In the genomic region with DNA sequence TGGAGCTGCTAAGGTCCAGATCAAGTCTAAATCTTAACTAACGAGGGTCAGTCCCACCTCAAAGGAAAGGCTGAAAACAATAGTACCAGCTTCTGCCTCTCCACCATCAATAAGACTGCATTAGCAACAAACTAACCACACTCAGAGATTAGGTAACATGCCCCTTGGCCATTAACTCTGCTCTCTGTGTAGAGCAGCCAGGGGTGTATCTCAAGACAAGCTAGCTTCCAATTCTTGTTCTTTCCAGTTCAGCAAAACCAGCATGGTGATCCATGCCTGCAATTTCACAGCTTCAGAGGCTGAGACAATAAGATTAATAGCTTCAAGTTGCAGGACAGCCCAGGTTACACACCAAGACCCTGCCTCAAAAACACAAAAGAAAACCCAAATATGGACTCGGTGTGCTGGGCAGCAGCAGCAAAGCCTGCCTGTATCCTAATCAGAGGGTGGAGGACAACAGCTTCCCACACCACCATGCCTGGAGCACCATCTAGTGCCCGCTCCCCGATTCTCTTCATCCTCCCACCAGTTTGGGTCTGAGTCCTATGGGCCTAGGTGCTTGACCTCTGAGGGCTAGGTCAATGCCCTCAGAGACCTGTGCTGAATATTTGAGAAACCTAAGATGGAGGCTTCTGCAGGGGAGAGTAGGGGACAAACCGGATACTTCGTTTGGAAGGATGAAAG, we compare ENCODE assay signal across 12 mouse cellular contexts.
DNase-seq lines count a peak whose midpoint lies in the region.
"Had no signal": no experiment of that assay in that cellular context is flagged by ENCODE, and none has a peak within 500 bp of the region (broad histone marks: within the 10 kb centered on the region; RNA-seq: fewer than 3 reads in every experiment).

No protein-coding gene starts in this region.

- DNase-seq in embryo, embryonic 10 days (ENCODE audit: low spot score), result peak; percentile 23
- DNase-seq in embryo, embryonic 9.5 days (ENCODE audit: extremely low spot score), result no peak
- peak; percentile 33 for DNase-seq in kidney, postnatal 10 days
- DNase-seq in kidney, adult 11 months, result no peak
- peak; percentile 13 for DNase-seq in lung, postnatal 10 days
- DNase-seq in lung, postnatal 4 days, result no peak
- peak; percentile 32 for DNase-seq in yolk sac, embryonic 10.5 days (ENCODE audit: low spot score)
- DNase-seq in c-Kit-positive CD71-positive TER-119-positive erythroid progenitor cells, embryonic 14.5 days (ENCODE audit: low spot score), result no peak
- DNase-seq: cerebellum, adult 9-11 months; layer of hippocampus, postnatal 36 days; lung, embryonic 14.5 days; thymus, postnatal 14 days had no signal

Comparison
In these comparisons a context has a peak if more than half of its experiments do, and no peak if none do; other contexts are left out.
1. DNase-seq: peak in embryo, embryonic 10 days (single experiment), kidney, postnatal 10 days (single experiment), lung, postnatal 10 days (single experiment) and yolk sac, embryonic 10.5 days (single experiment); none in embryo, embryonic 9.5 days (single experiment), kidney, adult 11 months (single experiment), lung, postnatal 4 days (0 of 2) and c-Kit-positive CD71-positive TER-119-positive erythroid progenitor cells, embryonic 14.5 days (single experiment).